Mouse (Mus musculus): Measurements from ENCODE around the gene Prdm10.

DNA sequence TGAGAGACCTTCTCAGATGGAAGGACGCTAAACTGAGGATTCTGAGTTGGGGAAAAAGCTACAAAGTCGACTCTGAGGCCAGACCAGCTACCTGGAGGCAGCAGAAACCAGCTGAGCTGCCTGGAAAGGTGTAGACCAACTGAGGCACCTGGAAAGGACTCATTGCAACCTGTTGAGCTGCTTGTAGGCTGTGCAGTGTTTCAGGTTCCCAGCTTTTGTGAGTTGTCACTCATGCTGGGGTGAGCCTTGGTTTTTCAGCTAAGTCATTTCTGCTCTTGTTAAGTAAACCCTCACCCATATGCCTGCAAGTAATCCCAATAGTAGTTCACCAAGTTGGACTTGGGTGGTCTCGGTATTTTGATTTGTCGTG is 105.1 kb downstream of the Prdm10 start:
- TF ChIP-seq POLR2A (IDR thresholded peaks at IDR 0.05; ENCODE audit: insufficient read depth, low read depth, low read length): no peak
- no peak for TF ChIP-seq CTCF (IDR thresholded peaks at IDR 0.05)
- TF ChIP-seq EP300 (IDR thresholded peaks at IDR 0.05; ENCODE audit: insufficient read depth, low read depth, low read length): no peak

All from heart, adult 2 months (tissue).